Mouse (Mus musculus): ENCODE results near the gene Dlx5. TPM values are rescaled to one million over a fixed set of nuclear protein-coding genes. Genes with fewer than 3 reads are reported as not detected.

The Dlx5 gene
- total RNA-seq, 2 experiments from 2014 or later = 6.1 TPM

DNA sequence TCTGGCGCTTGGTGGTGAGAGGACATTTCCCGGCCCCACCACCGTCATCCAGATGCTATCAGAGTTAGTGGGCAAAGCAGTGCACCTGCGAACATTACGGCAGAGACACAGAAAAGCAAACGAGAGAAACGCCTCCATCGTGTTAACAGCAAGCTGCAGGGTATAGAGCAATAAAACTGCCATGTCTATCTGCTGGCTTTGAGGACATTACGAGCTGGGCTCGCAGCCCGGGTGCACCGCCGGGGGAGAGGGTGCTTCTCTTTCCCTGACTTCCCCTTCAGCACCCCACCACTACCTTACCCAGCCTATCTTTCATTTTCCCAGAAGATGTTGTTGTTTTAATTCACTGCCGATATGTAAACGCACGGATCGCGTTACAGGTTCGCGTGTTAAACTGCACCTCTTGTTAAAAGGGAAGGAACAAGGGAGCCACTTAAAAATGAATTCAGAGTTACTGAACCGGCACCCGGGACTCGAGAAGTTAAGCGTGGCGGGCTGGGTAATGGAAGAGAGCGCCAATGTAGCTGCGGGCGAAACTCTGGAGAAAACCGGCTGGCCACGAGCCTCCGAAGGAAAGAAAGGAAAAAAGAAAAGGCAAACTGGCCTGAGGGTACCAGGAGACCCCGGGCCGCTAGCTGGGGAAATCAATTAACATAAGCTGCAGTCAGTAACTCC is 21.3 kb downstream of the Dlx5 start:
- no peak for DNase-seq (ENCODE audit: low spot score in 2 of 2)

DNA sequence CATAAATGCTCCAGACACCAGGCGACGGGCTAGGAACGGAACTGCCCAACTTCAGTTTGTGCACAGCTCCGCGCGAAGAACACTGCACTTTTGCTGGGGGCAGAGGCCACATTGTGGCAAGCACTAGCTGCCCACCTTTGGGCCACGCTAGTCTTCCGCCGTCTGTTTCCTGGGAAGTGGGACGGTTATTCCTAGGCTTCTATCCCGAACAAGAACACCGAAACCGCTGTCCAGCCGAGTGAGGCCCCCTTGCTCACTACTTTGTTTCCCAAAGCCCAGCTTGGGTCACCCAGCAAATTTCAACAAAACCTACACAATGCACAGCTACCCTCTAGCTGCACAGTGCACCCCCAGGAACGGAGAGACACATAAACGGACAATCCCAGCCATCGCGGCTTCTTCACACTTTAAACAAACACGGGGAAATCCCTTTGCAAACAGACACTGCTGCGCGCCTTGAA is 21.9 kb downstream of the Dlx5 start:
- no peak for DNase-seq (ENCODE audit: low spot score in 2 of 2)

DNA sequence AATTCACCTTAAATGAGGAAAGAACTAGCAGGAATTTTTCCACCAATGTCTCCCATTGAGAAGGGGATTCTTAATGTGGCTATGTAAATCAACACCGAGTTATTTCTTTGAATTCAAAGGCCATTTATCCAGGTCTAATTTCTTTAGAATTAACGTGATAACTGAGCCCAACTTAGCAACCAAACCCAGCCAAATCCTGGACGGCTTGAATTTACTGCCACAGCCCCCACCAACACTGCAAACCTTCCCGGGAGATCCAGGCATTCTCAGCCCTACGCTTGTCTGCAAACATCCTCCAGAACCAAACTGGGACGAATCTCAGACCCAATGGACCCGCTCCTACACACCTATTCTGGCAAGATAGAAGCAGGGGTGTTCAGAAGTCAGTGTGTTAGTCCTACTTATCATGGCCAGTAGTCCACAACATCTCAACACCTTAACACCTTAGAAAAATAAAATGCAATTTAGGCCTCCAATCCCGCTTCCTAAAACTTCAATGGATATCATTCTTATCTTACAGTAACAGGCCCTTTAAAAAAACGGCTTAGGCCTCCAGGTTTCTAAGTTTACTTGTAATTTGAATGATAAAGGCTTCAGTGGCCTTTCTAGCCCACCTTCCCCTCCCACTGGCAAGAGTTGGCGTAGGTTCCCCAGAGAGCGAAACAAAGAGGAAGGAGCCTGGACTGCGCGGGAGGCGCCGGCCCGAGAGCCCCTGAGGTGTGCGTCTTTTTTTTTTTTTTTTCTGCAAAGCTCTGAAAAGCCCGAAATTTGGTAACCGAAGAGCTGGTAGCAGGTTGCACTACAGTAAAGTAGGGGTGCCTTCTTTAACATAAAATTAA is 22.6 kb downstream of the Dlx5 start:
- no peak for DNase-seq (ENCODE audit: low spot score in 2 of 2)

DNA sequence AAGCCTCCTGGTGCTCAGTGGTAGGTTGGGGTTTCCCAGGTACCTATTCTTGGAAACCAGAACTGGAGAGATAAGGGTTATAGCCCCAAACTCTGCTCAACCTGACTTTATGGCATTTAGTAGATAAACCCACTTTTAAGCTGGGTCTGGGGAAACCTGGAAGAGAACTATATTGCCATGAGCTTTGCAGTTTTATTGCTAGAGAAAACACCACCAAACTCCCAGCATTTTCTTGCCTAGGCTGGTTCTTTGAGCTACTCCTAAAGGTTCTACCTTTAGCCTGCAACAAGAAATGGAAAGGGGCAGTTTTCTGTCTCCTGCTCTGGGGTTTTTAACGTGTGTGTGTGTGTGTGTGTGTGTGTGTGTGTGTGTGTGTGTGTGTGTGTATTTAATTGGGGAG is 23.3 kb downstream of the Dlx5 start:
- DNase-seq (ENCODE audit: low spot score in 2 of 2) = no peak

DNA sequence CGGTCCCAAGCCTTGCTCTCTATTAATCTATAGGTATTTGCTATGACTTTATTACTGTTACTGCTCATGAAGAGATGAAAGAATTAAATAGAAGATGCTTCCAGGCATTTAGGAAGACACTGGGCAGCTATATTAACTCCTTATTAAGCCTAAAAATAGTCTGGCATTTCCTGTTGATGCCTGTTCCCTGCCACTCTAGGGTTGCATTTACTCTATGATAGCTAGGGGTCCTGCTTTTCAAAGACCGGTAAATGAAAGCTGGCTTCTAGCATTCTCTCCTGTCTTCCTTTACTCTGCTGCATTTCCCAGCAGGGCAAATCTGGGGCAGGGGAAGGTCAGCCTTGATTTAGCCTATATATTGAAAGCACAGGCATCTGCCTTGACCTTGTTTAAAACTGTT is 24.1 kb downstream of the Dlx5 start:
- DNase-seq (ENCODE audit: low spot score in 2 of 2) = no peak

DNA sequence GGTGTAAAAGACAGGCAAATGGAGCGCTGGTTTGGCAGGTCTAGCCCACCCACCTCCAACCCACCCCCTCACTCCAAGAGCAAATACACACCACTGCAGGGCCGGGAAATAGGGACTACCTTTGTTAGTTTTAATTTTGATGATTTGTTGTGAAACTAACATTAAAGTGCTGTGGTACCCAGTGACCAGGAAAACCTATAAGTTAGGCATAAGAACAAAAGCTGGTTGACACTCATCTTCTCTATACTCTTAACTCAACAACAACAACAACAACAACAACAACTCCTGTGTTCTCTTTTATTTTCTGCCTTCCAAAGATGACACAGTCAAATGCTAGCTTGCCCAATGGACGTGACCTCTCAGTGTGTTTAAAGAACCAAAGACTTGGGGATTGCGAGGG is 25.0 kb downstream of the Dlx5 start:
- no peak for DNase-seq (ENCODE audit: low spot score in 2 of 2)

DNA sequence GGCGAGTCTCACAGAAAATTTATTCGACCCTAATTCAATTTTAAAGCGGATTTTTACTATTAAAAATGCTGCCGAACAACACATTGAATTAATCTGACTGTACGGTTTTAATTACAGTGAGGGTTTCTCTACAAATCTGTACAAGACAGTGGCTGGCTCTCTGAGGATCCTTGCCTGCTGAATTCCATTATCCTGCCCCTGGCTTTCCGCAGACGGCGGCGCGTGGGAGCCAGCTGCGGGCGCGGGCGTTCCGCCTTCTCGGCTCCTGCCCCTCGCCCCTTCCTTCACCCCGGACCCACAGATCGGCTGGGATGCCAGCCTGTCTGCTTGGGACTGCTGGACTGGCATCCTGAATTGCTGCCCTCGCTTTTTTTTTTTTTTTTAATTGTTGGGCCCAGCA is 25.6 kb downstream of the Dlx5 start:
- no peak for DNase-seq (ENCODE audit: low spot score in 2 of 2)

DNA sequence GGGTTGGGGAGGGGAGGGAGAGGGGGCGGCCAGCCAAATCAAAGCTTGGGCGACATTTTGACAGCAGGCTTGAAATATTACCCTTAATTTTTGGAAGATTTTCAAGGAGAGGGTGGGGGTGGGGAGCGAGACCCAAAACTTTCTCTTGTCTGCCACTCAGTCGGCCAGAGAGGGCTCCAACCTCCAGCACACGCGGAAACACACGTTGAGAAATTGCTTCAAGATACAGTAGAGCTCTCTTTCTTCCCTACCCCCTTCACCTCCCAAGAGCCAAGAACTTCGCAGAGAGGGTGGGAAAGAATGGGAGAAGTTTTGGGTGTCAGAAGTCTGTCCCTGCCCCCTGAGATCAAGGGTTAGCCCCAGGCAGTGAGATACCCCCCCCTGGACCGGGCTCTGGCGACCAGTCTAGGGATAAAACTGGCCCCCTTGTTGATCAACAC is 26.1 kb downstream of the Dlx5 start:
- no peak for DNase-seq (ENCODE audit: low spot score in 2 of 2)

DNA sequence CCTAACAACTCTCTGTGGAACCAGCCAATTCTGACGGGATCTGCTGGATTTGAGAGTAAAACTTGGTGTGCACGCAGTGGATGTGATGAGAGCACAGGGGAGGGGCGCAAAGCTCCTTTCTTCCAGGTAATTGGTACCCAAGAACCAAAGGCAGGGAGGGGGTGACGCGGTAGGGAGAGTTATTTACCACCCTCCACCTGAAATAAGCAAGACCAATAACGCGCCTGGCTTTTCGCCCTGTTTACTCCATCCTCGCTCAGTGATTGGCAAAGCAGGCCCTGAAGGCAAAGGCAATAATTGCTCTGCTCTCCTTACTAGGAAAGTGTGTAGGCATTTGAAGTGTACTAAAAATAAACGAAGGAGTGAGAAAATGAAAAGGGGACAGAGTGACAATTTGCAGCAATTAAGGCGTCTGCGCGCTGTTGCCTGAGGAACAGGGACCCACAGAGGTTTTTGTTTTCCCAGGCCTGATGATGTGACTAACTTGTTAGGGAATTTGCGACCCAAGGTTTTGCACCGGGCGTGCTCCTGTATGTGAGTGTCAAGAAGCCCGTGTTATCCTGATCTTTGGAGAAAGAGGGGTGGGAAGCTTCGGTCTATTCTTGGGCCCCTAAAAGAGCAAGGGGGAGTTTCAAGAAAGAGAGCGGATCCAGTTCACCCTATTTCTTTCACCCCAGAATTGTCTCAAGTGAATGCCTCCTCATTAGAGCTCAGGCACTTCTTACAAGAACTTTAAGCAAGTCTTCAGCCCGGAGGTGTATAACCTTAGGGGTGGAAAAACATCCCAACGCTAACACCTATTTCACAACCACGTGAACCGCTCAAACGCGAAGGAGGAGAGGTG is 26.8 kb downstream of the Dlx5 start:
- no peak for DNase-seq (ENCODE audit: low spot score in 2 of 2)

DNA sequence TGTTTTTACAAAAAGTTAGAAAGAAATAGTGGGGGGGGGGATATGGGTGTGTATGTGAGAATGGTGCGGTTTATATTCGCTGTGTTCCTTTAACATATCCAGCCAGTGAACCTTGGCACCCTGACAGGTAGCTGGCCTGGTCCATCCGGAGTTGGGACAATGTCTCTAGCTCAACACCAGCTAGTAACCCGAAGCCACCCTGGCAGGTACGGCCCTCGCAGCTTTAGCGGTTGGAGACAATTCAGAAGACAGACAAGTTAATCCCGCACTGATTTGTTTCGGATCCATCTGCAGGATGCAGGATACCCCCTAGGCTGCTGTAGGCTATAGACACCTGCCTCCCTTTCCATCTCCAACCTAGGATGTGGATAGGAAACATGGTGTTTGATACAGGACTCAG is 27.7 kb downstream of the Dlx5 start:
- no peak for DNase-seq (ENCODE audit: low spot score in 2 of 2)

DNA sequence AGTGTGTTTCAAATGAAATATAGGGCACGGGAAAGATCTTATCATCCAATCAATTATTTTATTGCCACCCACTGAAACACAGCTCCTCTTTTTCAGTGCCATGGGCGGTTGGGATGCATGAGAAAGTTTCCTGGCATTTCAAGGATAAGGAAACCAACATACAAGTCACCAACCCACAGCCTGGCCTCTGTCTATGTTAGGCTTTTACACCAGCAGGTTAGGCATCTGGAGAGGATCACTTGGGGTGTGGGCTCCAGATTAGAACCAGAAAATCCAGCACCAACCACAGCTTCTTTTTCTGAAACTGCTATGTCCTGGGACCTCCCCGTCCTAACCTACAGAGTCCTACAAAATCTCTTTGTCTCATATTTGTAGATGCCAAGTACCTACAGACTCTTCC is 28.9 kb downstream of the Dlx5 start:
- DNase-seq (ENCODE audit: low spot score in 2 of 2) = no peak

DNA sequence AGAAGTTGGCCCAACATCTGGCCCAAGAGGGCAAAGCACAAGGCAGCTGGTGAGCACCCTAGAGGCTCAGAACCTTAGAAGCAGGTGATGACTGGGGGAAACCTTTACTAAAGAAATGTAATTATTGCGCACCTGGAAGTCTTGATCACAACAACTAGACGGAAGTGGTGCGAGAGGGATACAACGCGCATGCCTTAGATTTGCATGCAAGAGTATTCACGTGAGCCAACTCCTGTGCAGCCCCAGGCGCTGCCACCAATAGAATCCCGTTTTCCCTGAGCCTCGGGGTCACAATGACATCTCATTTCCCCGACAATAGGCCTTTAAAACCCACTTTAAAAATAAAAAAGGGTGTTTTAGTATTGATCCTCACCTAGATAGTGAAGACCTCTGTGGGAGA is 30.7 kb downstream of the Dlx5 start:
- DNase-seq (ENCODE audit: low spot score in 2 of 2) = no peak

DNA sequence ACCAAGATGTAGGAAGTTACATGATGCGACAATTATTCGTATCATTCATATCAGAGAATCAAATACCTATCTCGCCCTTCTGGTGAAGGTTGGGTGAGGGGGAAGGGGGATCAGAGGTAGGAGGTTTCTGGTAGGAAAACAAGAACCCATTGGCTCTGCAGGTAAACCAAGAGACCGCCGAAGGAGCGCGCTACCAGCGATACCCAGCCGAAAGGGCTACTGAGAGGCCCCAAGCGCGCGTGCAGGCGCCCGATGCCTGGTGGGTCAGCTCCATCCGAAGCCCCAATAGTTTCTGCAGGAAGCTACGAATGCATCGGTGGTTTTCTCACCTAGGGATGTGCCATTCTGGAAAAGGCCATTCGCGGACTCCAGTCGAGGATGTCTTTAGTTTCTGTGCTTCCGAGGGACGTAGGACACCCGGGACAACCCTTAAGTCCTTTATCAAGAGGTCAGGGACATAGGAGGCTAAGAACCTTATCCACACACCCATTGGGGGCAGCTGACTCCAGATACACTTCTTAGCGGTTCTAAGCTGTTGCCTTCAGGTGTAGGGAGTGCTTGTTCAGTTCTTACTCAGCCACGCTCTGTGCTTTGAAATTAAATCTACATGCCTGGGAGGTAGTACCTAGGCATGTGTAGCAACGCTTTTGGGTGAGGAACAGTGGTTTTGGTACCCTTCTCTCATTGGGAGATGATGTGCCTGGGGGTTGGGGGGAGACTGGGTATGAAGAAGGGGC is 31.4 kb downstream of the Dlx5 start:
- no peak for DNase-seq (ENCODE audit: low spot score in 2 of 2)

DNA sequence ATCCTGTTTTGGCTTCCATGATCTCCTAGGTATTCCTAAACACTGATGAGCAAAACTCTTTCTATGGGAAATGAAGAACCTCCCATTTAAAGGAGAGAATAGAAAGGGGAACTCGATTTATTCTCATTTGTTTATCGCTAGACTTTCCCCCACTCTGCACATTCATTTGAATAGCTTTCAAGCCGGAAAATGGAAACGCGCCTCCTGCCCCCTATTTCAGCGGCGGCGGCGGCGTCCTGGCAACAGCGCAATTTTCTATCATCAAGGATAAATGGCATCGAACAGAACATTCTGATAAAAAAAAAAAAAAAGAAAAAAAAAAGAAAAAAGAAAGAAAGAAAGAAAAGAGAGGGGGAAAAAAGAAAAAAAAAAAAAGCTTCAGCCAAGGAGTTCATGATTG is 32.1 kb downstream of the Dlx5 start:
- no peak for DNase-seq (ENCODE audit: low spot score in 2 of 2)

DNA sequence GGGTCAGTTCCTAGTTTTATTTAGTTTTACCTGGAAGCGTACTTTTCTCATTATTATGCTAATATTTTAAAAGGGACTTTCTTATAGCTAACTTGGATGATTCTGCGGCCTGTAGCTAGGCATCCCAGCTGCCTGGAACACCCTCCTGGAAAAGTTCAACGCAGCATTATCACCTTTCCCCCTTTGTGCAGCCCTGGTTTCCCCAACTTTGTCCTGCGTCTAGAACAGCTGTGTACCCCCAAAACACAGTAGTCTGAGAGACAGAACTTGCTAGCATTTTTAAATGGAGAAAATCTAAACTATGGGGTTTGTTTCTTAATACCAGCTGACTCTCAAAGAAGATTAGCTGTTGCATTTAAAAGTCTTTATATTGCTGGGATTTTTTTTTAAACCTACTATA is 33.3 kb downstream of the Dlx5 start:
- no peak for DNase-seq (ENCODE audit: low spot score in 2 of 2)

DNA sequence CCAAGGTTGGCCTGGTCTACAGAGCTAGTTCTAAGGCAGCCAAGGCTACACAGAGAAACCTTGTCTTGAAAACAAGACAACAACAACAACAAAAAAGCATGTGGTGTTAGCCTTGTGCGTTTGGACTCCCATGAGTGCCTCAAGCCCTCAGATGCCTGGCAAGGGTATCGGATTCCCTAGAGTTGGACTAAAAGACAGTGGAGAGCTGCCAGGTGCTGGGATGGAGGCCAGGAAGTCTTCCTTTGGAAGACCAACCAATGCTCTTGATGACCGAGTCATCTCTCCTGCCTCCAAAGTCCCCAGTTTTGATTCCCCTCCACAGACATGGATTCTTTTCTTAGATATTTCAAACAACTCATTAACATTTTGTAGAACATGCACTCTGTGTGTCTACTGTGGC is 48.6 kb downstream of the Dlx5 start:
- no peak for DNase-seq (ENCODE audit: low spot score in 2 of 2)

DNA sequence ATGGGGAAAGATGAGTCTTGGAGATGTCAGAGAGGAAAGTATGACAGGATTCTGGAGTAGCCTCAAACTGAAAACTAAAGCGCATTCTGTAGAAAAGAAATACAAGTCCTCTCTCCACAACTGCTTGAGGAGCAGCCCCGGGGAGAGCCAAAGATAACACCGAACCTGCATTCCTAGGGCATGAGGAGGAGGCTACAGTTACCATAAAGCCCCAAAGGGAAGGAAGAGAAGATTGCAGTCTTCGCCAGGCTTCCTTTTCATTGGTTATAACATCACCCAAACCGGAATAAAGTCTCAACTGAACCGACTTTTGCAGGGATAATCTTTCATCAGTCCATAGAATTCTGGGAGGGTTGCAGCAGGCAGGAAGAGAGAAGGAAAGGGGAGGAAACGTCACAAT is 51.4 kb downstream of the Dlx5 start:
- DNase-seq (ENCODE audit: low spot score in 2 of 2) = no peak

Data from layer of hippocampus, adult 18-20 months (tissue).